Comparison of ENCODE assay signal across 25 mouse cellular contexts in the genomic region with DNA sequence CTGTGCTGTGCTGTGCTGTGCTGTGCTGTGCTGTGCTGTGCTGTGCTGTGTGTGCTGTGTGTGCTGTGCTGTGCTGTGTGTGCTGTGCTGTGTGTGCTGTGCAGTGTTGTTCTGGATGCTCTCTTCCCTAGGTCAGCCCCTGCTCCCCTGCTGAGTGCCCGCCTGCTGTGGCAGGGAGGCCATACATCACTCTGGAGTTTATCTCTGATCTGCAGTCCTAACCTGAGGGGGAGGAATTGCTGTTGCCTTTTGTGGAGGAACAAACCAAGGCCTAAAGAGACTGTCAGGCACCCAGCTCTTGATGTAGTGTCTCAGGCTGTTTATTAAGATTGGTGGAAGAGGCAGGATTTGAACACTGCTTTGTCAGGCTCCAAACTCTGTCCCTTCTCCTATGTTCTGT. TPM values are rescaled to one million over a fixed set of nuclear protein-coding genes. Genes with fewer than 3 reads are reported as not detected.
DNase-seq lines count a peak whose midpoint lies in the region; ATAC-seq and TF ChIP-seq lines count a peak whose summit lies in the region.
"Had no signal": no experiment of that assay in that cellular context is flagged by ENCODE, and none has a peak within 500 bp of the region (broad histone marks: within the 10 kb centered on the region; RNA-seq: fewer than 3 reads in every experiment).

No protein-coding gene starts in this region.

- H3K4me2 ChIP-seq in liver, embryonic 12.5 days = peak overlapping the region; percentile 65
- H3K4me2 ChIP-seq: hindbrain, embryonic 14.5 days; limb, embryonic 12.5 days; neural tube, embryonic 13.5 days had no signal

- no peaks in the 10 kb centered on the region for H3K36me3 ChIP-seq in heart, embryonic 10.5 days
- no peaks in the 10 kb centered on the region for H3K36me3 ChIP-seq in heart, adult 2 months (ENCODE audit: control insufficient read depth, insufficient read depth, low read length)
- peaks cover 0 to 19% of the 10 kb centered on the region in 2 experiments; a peak in 2 of 4 replicates for H3K36me3 ChIP-seq in MEL (ENCODE audit: control insufficient read depth in 1 of 2, insufficient read depth in 2 of 2, low read length in 2 of 2)
- no peaks in the 10 kb centered on the region for H3K36me3 ChIP-seq in liver, embryonic 12.5 days
- H3K36me3 ChIP-seq: limb, embryonic 12.5 days; neural tube, embryonic 13.5 days had no signal

- H3K9me3 ChIP-seq in heart, embryonic 10.5 days = no peaks in the 10 kb centered on the region
- H3K9me3 ChIP-seq in MEL (replicated peaks; ENCODE audit: insufficient read depth, low read length) = no peaks in the 10 kb centered on the region
- no peaks in the 10 kb centered on the region for H3K9me3 ChIP-seq in liver, embryonic 12.5 days (replicated peaks)
- H3K9me3 ChIP-seq: limb, embryonic 12.5 days; neural tube, embryonic 13.5 days had no signal

- no peak for TF ChIP-seq POLR2A in heart, adult 2 months (IDR thresholded peaks at IDR 0.05; ENCODE audit: insufficient read depth, low read depth, low read length)
- TF ChIP-seq POLR2A in MEL (IDR thresholded peaks at IDR 0.05; ENCODE audit: control insufficient read depth in 1 of 2, insufficient read depth in 1 of 2, low read depth in 1 of 2, low read length in 2 of 2, poor library complexity in 1 of 2) = no peak

- DNase-seq in heart, embryonic 10.5 days (ENCODE audit: low spot score) = no peak
- DNase-seq in heart, adult 2 months = no peak
- peak; percentile 78 for DNase-seq in MEL (ENCODE audit: low read depth, low spot score)
- no peak for DNase-seq in lung, postnatal 10 days
- DNase-seq in spleen, postnatal 14 days (ENCODE audit: low spot score in 2 of 2) = no peak
- DNase-seq in gastrocnemius, postnatal 14 days = no peak
- DNase-seq: cerebellum, adult 18-20 months; cerebellum, postnatal 14 days; embryo, embryonic 11 days; gastrocnemius, postnatal 10 days; heart, adult 18-20 months; kidney, adult 18-20 months; lung, adult 2 months; thymus, postnatal 25 days had no signal

- intact Hi-C loops in heart, adult 2 months (cut with DNase I) = no loop called here
- intact Hi-C loops in gastrocnemius, postnatal 14 days (cut with DNase I; ENCODE audit: low total_unique reads) = no loop called here

- no peak for TF ChIP-seq CTCF in heart, adult 2 months (IDR thresholded peaks at IDR 0.05)
- no peak for TF ChIP-seq CTCF in MEL (IDR thresholded peaks at IDR 0.05 in 2 of 3, conservative IDR thresholded peaks at IDR 0.05 in 1 of 3; ENCODE audit: control insufficient read depth in 1 of 3, insufficient read depth in 1 of 3, low read depth in 2 of 3, low read length in 3 of 3, poor library complexity in 1 of 3, severe bottlenecking in 1 of 3)

- no peaks in the 10 kb centered on the region for H3K79me2 ChIP-seq in heart, adult 2 months (replicated peaks; ENCODE audit: control insufficient read depth, insufficient read depth, low read length)
- H3K79me2 ChIP-seq in MEL (ENCODE audit: control insufficient read depth, insufficient read depth, low read length, poor library complexity) = no peaks in the 10 kb centered on the region

- TF ChIP-seq EP300 in heart, adult 2 months (IDR thresholded peaks at IDR 0.05; ENCODE audit: insufficient read depth, low read depth, low read length) = no peak
- TF ChIP-seq EP300 in MEL (IDR thresholded peaks at IDR 0.05; ENCODE audit: low read depth in 1 of 2, low read length in 2 of 2) = peak; percentile 52 to 70; a peak in 3 of 4 replicates

- no peak overlapping the region for H3K9ac ChIP-seq in heart, adult 2 months (ENCODE audit: low read depth, low read length)
- H3K9ac ChIP-seq in MEL (ENCODE audit: control insufficient read depth, low read depth, low read length, poor library complexity, severe bottlenecking) = no peak overlapping the region
- peak overlapping the region; percentile 44 for H3K9ac ChIP-seq in liver, embryonic 12.5 days
- H3K9ac ChIP-seq: hindbrain, embryonic 14.5 days; limb, embryonic 12.5 days; neural tube, embryonic 13.5 days had no signal

- no peak for TF ChIP-seq RAD21 in MEL (IDR thresholded peaks at IDR 0.05; ENCODE audit: low read depth, low read length)

- H3K4me1 ChIP-seq in heart, embryonic 10.5 days = peaks cover 54% of the 10 kb centered on the region
- peaks cover 2% of the 10 kb centered on the region; the same call in 1 of the 2 replicates for H3K4me1 ChIP-seq in heart, adult 2 months (ENCODE audit: control insufficient read depth, insufficient read depth, low read length)
- H3K4me1 ChIP-seq in MEL (ENCODE audit: control insufficient read depth in 1 of 2, insufficient read depth in 2 of 2, low read length in 2 of 2) = peaks cover 13 to 27% of the 10 kb centered on the region in 2 experiments
- H3K4me1 ChIP-seq in liver, embryonic 12.5 days = peaks cover 75% of the 10 kb centered on the region

- peak; percentile 79 for ATAC-seq in liver, embryonic 12.5 days
- peak; percentile 55 for ATAC-seq in megakaryocyte progenitor cell, adult 5-6 weeks (replicated peaks; ENCODE audit: poor library complexity)
- ATAC-seq: forebrain, embryonic 14.5 days; inflammation-experienced regulatory T-cells, adult 6 months had no signal

- WGBS in heart, embryonic 10.5 days = 35% methylated on average over 1 of the region's 1 CpGs
- 71% methylated on average over 1 of the region's 1 CpGs for whole genome bisulfite sequencing in heart, adult 2 months
- 6% methylated on average over 1 of the region's 1 CpGs for WGBS in liver, embryonic 12.5 days (ENCODE audit: insufficient replicate concordance)

- H3K27me3 ChIP-seq in heart, embryonic 10.5 days (ENCODE audit: insufficient read depth, poor library complexity, severe bottlenecking) = peaks cover 40% of the 10 kb centered on the region
- peaks cover 3% of the 10 kb centered on the region; the same call in 1 of the 2 replicates for H3K27me3 ChIP-seq in heart, adult 2 months (ENCODE audit: control insufficient read depth, insufficient read depth, low read length)
- H3K27me3 ChIP-seq in MEL (ENCODE audit: control insufficient read depth in 1 of 2, insufficient read depth in 2 of 2, low read length in 2 of 2) = no peaks in the 10 kb centered on the region
- H3K27me3 ChIP-seq in liver, embryonic 12.5 days (replicated peaks) = peaks cover 78% of the 10 kb centered on the region

- peak overlapping the region; percentile 59 for H3K27ac ChIP-seq in heart, embryonic 10.5 days
- no peak overlapping the region for H3K27ac ChIP-seq in heart, adult 2 months
- H3K27ac ChIP-seq in MEL (ENCODE audit: control insufficient read depth, low read depth, low read length) = peak overlapping the region; percentile 44
- peak overlapping the region; percentile 80 for H3K27ac ChIP-seq in liver, embryonic 12.5 days
- H3K27ac ChIP-seq: hindbrain, embryonic 14.5 days; kidney, postnatal 0 days; limb, embryonic 12.5 days; neural tube, embryonic 13.5 days had no signal

- H3K4me3 ChIP-seq in heart, embryonic 10.5 days = no peak overlapping the region
- no peak overlapping the region for H3K4me3 ChIP-seq in heart, adult 2 months
- H3K4me3 ChIP-seq in MEL (ENCODE audit: control insufficient read depth in 1 of 2, insufficient read depth in 1 of 2, low read depth in 2 of 2, low read length in 2 of 2) = no peak overlapping the region
- H3K4me3 ChIP-seq in liver, embryonic 12.5 days = no peak overlapping the region
- H3K4me3 ChIP-seq: limb, embryonic 12.5 days; megakaryocyte, embryonic 14.5 days; myocyte; neural tube, embryonic 13.5 days had no signal

RNA-seq across cellular contexts. Expression of a gene that starts 12.4 kb away (rescaled TPM):
- 0.79 and 2.3 TPM in 2 replicates for polyA plus RNA-seq in heart, embryonic 10.5 days (2016; fragmentation: Nextera tagmentation; extraction: Ambion mirVana)
- not detected for total RNA-seq in heart, adult 2 months (2021)
- not detected in 2 replicates for polyA plus RNA-seq in heart, adult 2 months (2012; rRNA removed)
- 0.19 TPM in 1 of 2 replicates, not detected in the other for total RNA-seq in MEL (2012; rRNA removed)
- polyA plus RNA-seq in MEL (2012; ENCODE audit: insufficient read depth in 1 of 2, insufficient read length in 2 of 2, low read depth in 1 of 2, low replicate concordance in 2 of 2, missing spikeins in 1 of 2) = under 1 TPM in 1 of 2 experiments, not detected in 1; 0.18 TPM
- 0.83 and 1.3 TPM in 2 replicates for polyA plus RNA-seq in liver, embryonic 12.5 days (2016; fragmentation: Nextera tagmentation; extraction: Ambion mirVana)
- total RNA-seq in megakaryocyte progenitor cell, adult 5-6 weeks (2015) = not detected in 2 replicates
- not detected in 2 replicates for total RNA-seq in megakaryocyte progenitor cell, adult 5-6 weeks (2017)
- total RNA-seq in gastrocnemius, postnatal 14 days (2021) = not detected
- total RNA-seq: gastrocnemius, postnatal 10 days; heart, adult 18-20 months; heart, postnatal 25 days had no signal
- polyA plus RNA-seq: inflammation-experienced regulatory T-cells, adult 6 months; lung, adult 2 months had no signal

RNA-seq across cellular contexts. Expression of a gene that starts 16.5 kb away (rescaled TPM):
- 30.8 and 30.9 TPM in 2 replicates for polyA plus RNA-seq in heart, embryonic 10.5 days (2016; fragmentation: Nextera tagmentation; extraction: Ambion mirVana)
- 10 to 100 TPM; 23.2 to 25.0 TPM for total RNA-seq in heart, adult 2 months (2021)
- polyA plus RNA-seq in heart, adult 2 months (2012; rRNA removed) = 26.9 and 37.8 TPM in 2 replicates
- 23.9 and 32.3 TPM in 2 replicates for total RNA-seq in MEL (2012; rRNA removed)
- polyA plus RNA-seq in MEL (2012; ENCODE audit: insufficient read depth in 1 of 2, insufficient read length in 2 of 2, low read depth in 1 of 2, low replicate concordance in 2 of 2, missing spikeins in 1 of 2) = 10 to 100 TPM in 1 of 2 experiments, not detected in 1; 49.0 TPM
- polyA plus RNA-seq in liver, embryonic 12.5 days (2016; fragmentation: Nextera tagmentation; extraction: Ambion mirVana) = 13.0 and 14.5 TPM in 2 replicates
- total RNA-seq in megakaryocyte progenitor cell, adult 5-6 weeks (2015) = 0.27 and 0.83 TPM in 2 replicates
- 0.57 and 2.0 TPM in 2 replicates for total RNA-seq in megakaryocyte progenitor cell, adult 5-6 weeks (2017)
- total RNA-seq in gastrocnemius, postnatal 14 days (2021) = 10 to 100 TPM; 14.9 to 20.7 TPM

RNA-seq across cellular contexts. Expression of a gene that starts 16.7 kb away (rescaled TPM):
- 0.36 and 0.39 TPM in 2 replicates for polyA plus RNA-seq in heart, embryonic 10.5 days (2016; fragmentation: Nextera tagmentation; extraction: Ambion mirVana)
- under 1 TPM; 0.21 to 0.66 TPM for total RNA-seq in heart, adult 2 months (2021)
- 0.39 and 0.73 TPM in 2 replicates for polyA plus RNA-seq in heart, adult 2 months (2012; rRNA removed)
- 0.33 and 0.65 TPM in 2 replicates for total RNA-seq in MEL (2012; rRNA removed)
- polyA plus RNA-seq in MEL (2012; ENCODE audit: insufficient read depth in 1 of 2, insufficient read length in 2 of 2, low read depth in 1 of 2, low replicate concordance in 2 of 2, missing spikeins in 1 of 2) = 1 to 10 TPM in 1 of 2 experiments, not detected in 1; 1.4 TPM
- polyA plus RNA-seq in liver, embryonic 12.5 days (2016; fragmentation: Nextera tagmentation; extraction: Ambion mirVana) = 0.18 and 0.20 TPM in 2 replicates
- not detected in 2 replicates for total RNA-seq in megakaryocyte progenitor cell, adult 5-6 weeks (2015)
- 2.9 TPM in 1 of 2 replicates, not detected in the other for total RNA-seq in megakaryocyte progenitor cell, adult 5-6 weeks (2017)
- under 1 TPM; 0.09 to 0.25 TPM for total RNA-seq in gastrocnemius, postnatal 14 days (2021)

RNA-seq across cellular contexts. Expression of a gene that starts 26.9 kb away (rescaled TPM):
- polyA plus RNA-seq in heart, embryonic 10.5 days (2016; fragmentation: Nextera tagmentation; extraction: Ambion mirVana) = 73.4 and 75.4 TPM in 2 replicates
- total RNA-seq in heart, adult 2 months (2021) = 10 to 100 TPM; 38.9 to 39.9 TPM
- polyA plus RNA-seq in heart, adult 2 months (2012; rRNA removed) = 91.3 and 94.6 TPM in 2 replicates
- 63.8 and 65.0 TPM in 2 replicates for total RNA-seq in MEL (2012; rRNA removed)
- 100 to 1,000 TPM in 1 of 2 experiments, not detected in 1; 145 TPM for polyA plus RNA-seq in MEL (2012; ENCODE audit: insufficient read depth in 1 of 2, insufficient read length in 2 of 2, low read depth in 1 of 2, low replicate concordance in 2 of 2, missing spikeins in 1 of 2)
- 44.0 and 47.9 TPM in 2 replicates for polyA plus RNA-seq in liver, embryonic 12.5 days (2016; fragmentation: Nextera tagmentation; extraction: Ambion mirVana)
- total RNA-seq in megakaryocyte progenitor cell, adult 5-6 weeks (2015) = 65.8 and 74.1 TPM in 2 replicates
- total RNA-seq in megakaryocyte progenitor cell, adult 5-6 weeks (2017) = 87.0 and 98.6 TPM in 2 replicates
- 10 to 100 TPM; 34.5 to 38.7 TPM for total RNA-seq in gastrocnemius, postnatal 14 days (2021)

RNA-seq across cellular contexts. Expression of a gene that starts 43.6 kb away (rescaled TPM):
- polyA plus RNA-seq in heart, embryonic 10.5 days (2016; fragmentation: Nextera tagmentation; extraction: Ambion mirVana) = 103 and 107 TPM in 2 replicates
- 100 to 1,000 TPM; 117 to 131 TPM for total RNA-seq in heart, adult 2 months (2021)
- 87.8 and 119 TPM in 2 replicates for polyA plus RNA-seq in heart, adult 2 months (2012; rRNA removed)
- total RNA-seq in MEL (2012; rRNA removed) = 0.08 TPM in 1 of 2 replicates, not detected in the other
- polyA plus RNA-seq in MEL (2012; ENCODE audit: insufficient read depth in 1 of 2, insufficient read length in 2 of 2, low read depth in 1 of 2, low replicate concordance in 2 of 2, missing spikeins in 1 of 2) = 1 to 10 TPM in 1 of 2 experiments, not detected in 1; 1.2 TPM
- polyA plus RNA-seq in liver, embryonic 12.5 days (2016; fragmentation: Nextera tagmentation; extraction: Ambion mirVana) = 25.2 and 27.9 TPM in 2 replicates
- 1.0 TPM in 1 of 2 replicates, not detected in the other for total RNA-seq in megakaryocyte progenitor cell, adult 5-6 weeks (2015)
- 0.30 TPM in 1 of 2 replicates, not detected in the other for total RNA-seq in megakaryocyte progenitor cell, adult 5-6 weeks (2017)
- total RNA-seq in gastrocnemius, postnatal 14 days (2021) = 10 to 100 TPM; 65.6 to 69.5 TPM
- polyA plus RNA-seq: inflammation-experienced regulatory T-cells, adult 6 months had no signal
